Mouse (Mus musculus) central nervous system, embryonic 11.5 days (tissue): ENCODE measurements around the gene Rps2. TPM values are rescaled to one million over a fixed set of nuclear protein-coding genes. Genes with fewer than 3 reads are reported as not detected.

Experiments
- polyA plus RNA-seq: library from polyadenylated mRNA; depleted of rRNA; stranded (reverse); fragments of >200 nt; gene quantifications from 2 replicates; pipeline ENCODE4 v1.2.3, GENCODE M21; 2012; rRNA removed

The Rps2 gene
- polyA plus RNA-seq = 2,876 and 3,382 TPM in 2 replicates

GRCm38 (mm10) chr17:24717943-24718342 lies at the start of gene Rps2, which contains the start of gene Rnf151:
TSS of gene Rps2 (plus strand) at chr17:24718116.
TSS of gene Rnf151 (minus strand) at chr17:24718063.

GRCm38 (mm10) chr17:24669545-24670245 lies 48.2 kb upstream of the Rps2 start, which contains the start of gene Zfp598:
TSS of gene Zfp598 (plus strand) at chr17:24669687.

GRCm38 (mm10) chr17:24689251-24690081 lies 28.4 kb upstream of the Rps2 start, which contains the start of gene Syngr3:
TSS of gene Syngr3 (minus strand) at chr17:24689955.

GRCm38 (mm10) chr17:24696011-24696697 lies 21.8 kb upstream of the Rps2 start, which contains the start of the genes Gfer and Noxo1:
TSS of gene Gfer (minus strand) at chr17:24696156.
TSS of gene Noxo1 (plus strand) at chr17:24696234.

GRCm38 (mm10) chr17:24706982-24707800 lies 10.7 kb upstream of the Rps2 start, which contains the start of gene Tbl3:
TSS of gene Tbl3 (minus strand) at chr17:24707660.

GRCm38 (mm10) chr17:24724184-24724583 lies 6.3 kb downstream of the Rps2 start, which contains the start of gene Ndufb10:
TSS of gene Ndufb10 (minus strand) at chr17:24724478.

GRCm38 (mm10) chr17:24727618-24728017 lies 9.7 kb downstream of the Rps2 start, which contains the start of gene Rpl3l:
TSS of gene Rpl3l (plus strand) at chr17:24727820.

GRCm38 (mm10) chr17:24736330-24737051 lies 18.6 kb downstream of the Rps2 start, which contains the start of gene Msrb1:
TSS of gene Msrb1 (plus strand) at chr17:24736642.

GRCm38 (mm10) chr17:24752415-24753394 lies 34.8 kb downstream of the Rps2 start, which contains the start of gene Hs3st6:
TSS of gene Hs3st6 (plus strand) at chr17:24752988.

Other genes starting within 250 kb of the Rps2 start
- 45.4 and 62.2 TPM in 2 replicates for gene E4f1, start 247.8 kb upstream of the Rps2 start, polyA plus RNA-seq
- gene Pgp, start 247.7 kb upstream of the Rps2 start, polyA plus RNA-seq = 39.5 and 70.0 TPM in 2 replicates
- gene Bricd5, start 244.2 kb upstream of the Rps2 start, polyA plus RNA-seq = 0.65 and 0.66 TPM in 2 replicates
- 29.8 and 44.7 TPM in 2 replicates for gene Mlst8, start 239.0 kb upstream of the Rps2 start, polyA plus RNA-seq
- 28.4 and 30.5 TPM in 2 replicates for gene Caskin1, start 229.5 kb upstream of the Rps2 start, polyA plus RNA-seq
- gene Traf7, start 190.2 kb upstream of the Rps2 start, polyA plus RNA-seq = 155 and 253 TPM in 2 replicates
- gene Rab26, start 183.9 kb upstream of the Rps2 start, polyA plus RNA-seq = 1.1 and 1.8 TPM in 2 replicates
- gene Pkd1, start 168.3 kb upstream of the Rps2 start, polyA plus RNA-seq = 40.1 and 43.7 TPM in 2 replicates
- 98.5 and 150 TPM in 2 replicates for gene Tsc2, start 85.5 kb upstream of the Rps2 start, polyA plus RNA-seq
- gene Nthl1, start 85.4 kb upstream of the Rps2 start, polyA plus RNA-seq = 21.1 and 22.2 TPM in 2 replicates
- gene Slc9a3r2, start 67.8 kb upstream of the Rps2 start, polyA plus RNA-seq = 26.4 and 32.7 TPM in 2 replicates
- gene Npw, start 59.7 kb upstream of the Rps2 start, polyA plus RNA-seq = 0.26 TPM in 1 of 2 replicates, not detected in the other
- gene Zfp598, start 48.4 kb upstream of the Rps2 start, polyA plus RNA-seq = 71.2 and 73.0 TPM in 2 replicates
- gene Syngr3, start 28.2 kb upstream of the Rps2 start, polyA plus RNA-seq = 4.9 and 6.7 TPM in 2 replicates
- gene Gfer, start 22.0 kb upstream of the Rps2 start, polyA plus RNA-seq = 30.2 and 39.5 TPM in 2 replicates
- gene Noxo1, start 21.9 kb upstream of the Rps2 start, polyA plus RNA-seq = 6.4 and 7.1 TPM in 2 replicates
- 66.5 and 85.6 TPM in 2 replicates for gene Tbl3, start 10.5 kb upstream of the Rps2 start, polyA plus RNA-seq
- 0.63 and 0.70 TPM in 2 replicates for gene Rnf151, start 53 bp upstream of the Rps2 start, polyA plus RNA-seq
- gene Ndufb10, start 6.4 kb downstream of the Rps2 start, polyA plus RNA-seq = 177 and 184 TPM in 2 replicates
- gene Rpl3l, start 9.7 kb downstream of the Rps2 start, polyA plus RNA-seq = 0.07 TPM in 1 of 2 replicates, not detected in the other
- gene Msrb1, start 18.5 kb downstream of the Rps2 start, polyA plus RNA-seq = 27.4 and 35.8 TPM in 2 replicates
- 0.42 and 0.88 TPM in 2 replicates for gene Hs3st6, start 34.9 kb downstream of the Rps2 start, polyA plus RNA-seq
- gene Meiob, start 86.2 kb downstream of the Rps2 start, polyA plus RNA-seq = 0.12 and 0.19 TPM in 2 replicates
- 22.7 and 23.0 TPM in 2 replicates for gene Hagh, start 122.0 kb downstream of the Rps2 start, polyA plus RNA-seq
- gene Fahd1, start 132.2 kb downstream of the Rps2 start, polyA plus RNA-seq = 15.9 and 17.5 TPM in 2 replicates
- 0.09 and 0.22 TPM in 2 replicates for gene Igfals, start 147.9 kb downstream of the Rps2 start, polyA plus RNA-seq
- gene Nubp2, start 168.2 kb downstream of the Rps2 start, polyA plus RNA-seq = 28.1 and 32.5 TPM in 2 replicates
- 28.8 and 42.0 TPM in 2 replicates for gene Spsb3, start 168.5 kb downstream of the Rps2 start, polyA plus RNA-seq
- gene Eme2, start 177.0 kb downstream of the Rps2 start, polyA plus RNA-seq = 34.6 and 35.0 TPM in 2 replicates
- gene Mrps34, start 177.0 kb downstream of the Rps2 start, polyA plus RNA-seq = 85.7 and 98.3 TPM in 2 replicates
- gene Nme3, start 178.4 kb downstream of the Rps2 start, polyA plus RNA-seq = 48.4 and 48.7 TPM in 2 replicates
- 157 and 167 TPM in 2 replicates for gene Mapk8ip3, start 218.9 kb downstream of the Rps2 start, polyA plus RNA-seq
- 132 and 152 TPM in 2 replicates for gene Jpt2, start 242.6 kb downstream of the Rps2 start, polyA plus RNA-seq